Comparison of ENCODE assay signal across 8 mouse cellular contexts in genomic region chr9:114779984-114780745, GRCm38 (mm10). TPM values are rescaled to one million over a fixed set of nuclear protein-coding genes. Genes with fewer than 3 reads are reported as not detected.
DNase-seq lines count a peak whose midpoint lies in the region; ATAC-seq and TF ChIP-seq lines count a peak whose summit lies in the region.

No protein-coding gene starts in this region.

- ATAC-seq in lung, embryonic 14.5 days (ENCODE audit: insufficient read depth): no peak
- ATAC-seq in hindbrain, embryonic 16.5 days: no peak
- no peak; the same call in 1 of the 2 replicates for ATAC-seq in midbrain, postnatal 0 days (ENCODE audit: low FRiP score)

- peak; percentile 58 for DNase-seq in lung, embryonic 14.5 days
- DNase-seq in lung, postnatal 4 days: no peak
- DNase-seq in embryo, embryonic 9.5 days (ENCODE audit: extremely low spot score): peak; percentile 44
- no peak for DNase-seq in midbrain, postnatal 0 days (ENCODE audit: low spot score)
- DNase-seq in cerebellum, postnatal 4 days (ENCODE audit: low spot score in 2 of 2): no peak
- DNase-seq in left cerebral cortex, postnatal 10 days (ENCODE audit: extremely low spot score in 1 of 2, low spot score in 2 of 2): no peak
- no peak for DNase-seq in left cerebral cortex, adult 8-10 months (ENCODE audit: low spot score in 2 of 2)

- 26% methylated on average over 23 of the region's 23 CpGs for WGBS in lung, embryonic 14.5 days
- WGBS in hindbrain, embryonic 16.5 days: 42% methylated on average over 23 of the region's 23 CpGs
- 37% methylated on average over 23 of the region's 23 CpGs for WGBS in midbrain, postnatal 0 days

- no peaks in the 10 kb centered on the region for H3K36me3 ChIP-seq in lung, embryonic 14.5 days (ENCODE audit: insufficient read depth)
- no peaks in the 10 kb centered on the region for H3K36me3 ChIP-seq in hindbrain, embryonic 16.5 days (ENCODE audit: control insufficient read depth, insufficient read depth, low read length)
- no peaks in the 10 kb centered on the region for H3K36me3 ChIP-seq in midbrain, postnatal 0 days (ENCODE audit: insufficient read depth, low read length)

- intact Hi-C loops in left cerebral cortex, postnatal 10 days (cut with DNase I): no loop called here

- no peak for TF ChIP-seq CTCF in lung, embryonic 14.5 days (IDR thresholded peaks at IDR 0.05; ENCODE audit: low read depth)
- TF ChIP-seq CTCF in midbrain, postnatal 0 days (IDR thresholded peaks at IDR 0.05): no peak

- H3K9ac ChIP-seq in lung, embryonic 14.5 days: peak overlapping the region; percentile 58
- no peak overlapping the region for H3K9ac ChIP-seq in hindbrain, embryonic 16.5 days (ENCODE audit: low read depth, low read length)
- H3K9ac ChIP-seq in midbrain, postnatal 0 days (replicated peaks; ENCODE audit: low read length, poor library complexity, severe bottlenecking): no peak overlapping the region

- H3K27me3 ChIP-seq in lung, embryonic 14.5 days (ENCODE audit: insufficient read depth, low read length): no peaks in the 10 kb centered on the region
- no peaks in the 10 kb centered on the region for H3K27me3 ChIP-seq in hindbrain, embryonic 16.5 days (replicated peaks; ENCODE audit: control insufficient read depth, insufficient read depth, low read length)
- peaks cover 9% of the 10 kb centered on the region; the same call in 1 of the 2 replicates for H3K27me3 ChIP-seq in midbrain, postnatal 0 days (ENCODE audit: insufficient read depth, low read length)

- no peaks in the 10 kb centered on the region for H3K9me3 ChIP-seq in lung, embryonic 14.5 days (ENCODE audit: low read depth, low read length)
- no peaks in the 10 kb centered on the region for H3K9me3 ChIP-seq in hindbrain, embryonic 16.5 days (ENCODE audit: control insufficient read depth, low read length)
- H3K9me3 ChIP-seq in midbrain, postnatal 0 days (ENCODE audit: low read length): no peaks in the 10 kb centered on the region

- H3K27ac ChIP-seq in lung, embryonic 14.5 days (ENCODE audit: low read depth): peak overlapping the region; percentile 51; the same call in 1 of the 2 replicates
- H3K27ac ChIP-seq in hindbrain, embryonic 16.5 days (ENCODE audit: low read depth, low read length): no peak overlapping the region
- H3K27ac ChIP-seq in midbrain, postnatal 0 days (ENCODE audit: low read depth, low read length): no peak overlapping the region

- H3K4me2 ChIP-seq in lung, embryonic 14.5 days: peak overlapping the region; percentile 69
- peak overlapping the region; percentile 99 for H3K4me2 ChIP-seq in hindbrain, embryonic 16.5 days (ENCODE audit: low read length)
- peak overlapping the region; percentile 88; the same call in 1 of the 2 replicates for H3K4me2 ChIP-seq in midbrain, postnatal 0 days (ENCODE audit: low read depth, low read length, poor library complexity, severe bottlenecking)

- peaks cover 6% of the 10 kb centered on the region; the same call in 1 of the 2 replicates for H3K4me1 ChIP-seq in lung, embryonic 14.5 days (ENCODE audit: insufficient read depth)
- peaks cover 8% of the 10 kb centered on the region for H3K4me1 ChIP-seq in hindbrain, embryonic 16.5 days (ENCODE audit: control insufficient read depth, insufficient read depth, low read depth, low read length)
- H3K4me1 ChIP-seq in midbrain, postnatal 0 days (ENCODE audit: insufficient read depth, low read length): peaks cover 4% of the 10 kb centered on the region

- peak overlapping the region; percentile 67 for H3K4me3 ChIP-seq in lung, embryonic 14.5 days (ENCODE audit: low read depth, low read length)
- H3K4me3 ChIP-seq in hindbrain, embryonic 16.5 days (ENCODE audit: low read length): no peak overlapping the region
- H3K4me3 ChIP-seq in midbrain, postnatal 0 days (ENCODE audit: low read depth, low read length): peak overlapping the region; percentile 45; the same call in 1 of the 2 replicates

RNA-seq across cellular contexts. Expression of gene Cmtm7, which starts 1.5 kb away (rescaled TPM):
- polyA plus RNA-seq in lung, embryonic 14.5 days (2014; fragmentation: Nextera tagmentation; extraction: Ambion mirVana): 81.7 and 93.0 TPM in 2 replicates
- polyA plus RNA-seq in hindbrain, embryonic 16.5 days (2015; fragmentation: Nextera tagmentation; extraction: Ambion mirVana): 9.5 and 13.8 TPM in 2 replicates
- total RNA-seq in midbrain, postnatal 0 days (2014; rRNA removed): 13.7 and 15.6 TPM in 2 replicates
- polyA plus RNA-seq in midbrain, postnatal 0 days (2015; fragmentation: Nextera tagmentation; extraction: Ambion mirVana): 8.0 and 9.1 TPM in 2 replicates
- total RNA-seq in left cerebral cortex, postnatal 10 days (2021): 1 to 10 TPM; 4.1 to 5.3 TPM
- total RNA-seq in left cerebral cortex, adult 8-10 months (2022): 1 to 10 TPM; 2.7 to 6.4 (median 4.9) TPM

RNA-seq across cellular contexts. Expression of gene Cmtm6, which starts 49.2 kb away (rescaled TPM):
- 57.4 and 57.7 TPM in 2 replicates for polyA plus RNA-seq in lung, embryonic 14.5 days (2014; fragmentation: Nextera tagmentation; extraction: Ambion mirVana)
- 21.0 and 21.2 TPM in 2 replicates for polyA plus RNA-seq in hindbrain, embryonic 16.5 days (2015; fragmentation: Nextera tagmentation; extraction: Ambion mirVana)
- total RNA-seq in midbrain, postnatal 0 days (2014; rRNA removed): 19.3 and 20.0 TPM in 2 replicates
- 19.2 and 21.5 TPM in 2 replicates for polyA plus RNA-seq in midbrain, postnatal 0 days (2015; fragmentation: Nextera tagmentation; extraction: Ambion mirVana)
- total RNA-seq in left cerebral cortex, postnatal 10 days (2021): 10 to 100 TPM; 24.5 to 25.5 TPM
- 10 to 100 TPM; 20.0 to 25.7 (median 22.9) TPM for total RNA-seq in left cerebral cortex, adult 8-10 months (2022)

Comparison
In these comparisons a context has a peak if more than half of its experiments do, and no peak if none do; other contexts are left out.
1. DNase-seq: peak in lung, embryonic 14.5 days (single experiment) and embryo, embryonic 9.5 days (single experiment); none in lung, postnatal 4 days (0 of 2), midbrain, postnatal 0 days (single experiment), cerebellum, postnatal 4 days (0 of 2), left cerebral cortex, postnatal 10 days (0 of 2) and left cerebral cortex, adult 8-10 months (0 of 2).
2. Peak in every context shown above with its lines, with median percentiles within 50 percentile points of each other: H3K4me2 ChIP-seq.